Mouse (Mus musculus): Measurements from ENCODE around the gene Mertk. TPM values are rescaled to one million over a fixed set of nuclear protein-coding genes. Genes with fewer than 3 reads are reported as not detected.
"Not testable (repeated sequence)": the region's sequence is repeated elsewhere in the genome, so short reads cannot be mapped to it uniquely, and the experiment has no call there.

Gene Mertk
- total RNA-seq (2021) = 10 to 100 TPM; 23.2 to 26.4 TPM
- long read RNA-seq, experiment 1, full-length matches to known transcripts = 15 of 35 reads
- long read RNA-seq, experiment 1, partial matches to known transcripts = 8 of 35 reads
- long read RNA-seq, experiment 1, other reads (novel, unspliced or antisense) = 12 of 35 reads
- long read RNA-seq, experiment 2, full-length matches to known transcripts = 7 of 21 reads
- long read RNA-seq, experiment 2, partial matches to known transcripts = 7 of 21 reads
- long read RNA-seq, experiment 2, other reads (novel, unspliced or antisense) = 7 of 21 reads

GRCm38 (mm10) chr2:128698693-128699181 lies at the start of gene Mertk:
Gene Mertk, plus strand, starts transcription at chr2:128698956.
- peak; percentile 34 to 58 for DNase-seq (ENCODE audit: low spot score in 2 of 2)

DNA sequence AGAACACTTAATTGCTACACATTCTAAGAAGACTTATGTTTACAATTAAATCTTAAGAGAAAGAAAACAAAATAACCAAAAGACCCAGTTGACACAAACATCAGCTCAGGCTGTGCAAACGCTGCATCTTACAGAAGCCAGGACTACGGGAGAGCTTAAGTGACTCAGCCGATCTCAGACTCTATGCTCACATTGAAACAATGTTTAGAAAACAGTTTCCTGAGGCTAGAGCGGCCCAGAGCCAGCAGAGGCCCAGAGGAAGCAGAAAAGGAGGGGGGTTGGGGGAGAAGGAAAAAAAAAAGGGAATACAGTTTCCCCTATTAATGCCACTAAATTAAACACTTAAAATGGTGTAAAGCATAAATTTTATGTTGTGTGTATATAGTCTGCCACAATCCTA lies 18.1 kb upstream of the Mertk start:
- no peak for DNase-seq (ENCODE audit: low spot score in 2 of 2)

GRCm38 (mm10) chr2:128686921-128687557 lies 11.7 kb upstream of the Mertk start, which contains the start of gene Anapc1:
Gene Anapc1, minus strand, starts transcription at chr2:128687391.
- DNase-seq (ENCODE audit: low spot score in 2 of 2) = peak; percentile 91 to 92

- no peak for DNase-seq (ENCODE audit: low spot score in 2 of 2)
Measured at GRCm38 (mm10) chr2:128687558-128688120, 11.1 kb upstream of the Mertk start.

- DNase-seq (ENCODE audit: low spot score in 2 of 2) = no peak
Measured at GRCm38 (mm10) chr2:128692336-128692735, 6.4 kb upstream of the Mertk start.

- no peak for DNase-seq (ENCODE audit: low spot score in 2 of 2)
Measured at GRCm38 (mm10) chr2:128692771-128693170, 6.0 kb upstream of the Mertk start.

DNA sequence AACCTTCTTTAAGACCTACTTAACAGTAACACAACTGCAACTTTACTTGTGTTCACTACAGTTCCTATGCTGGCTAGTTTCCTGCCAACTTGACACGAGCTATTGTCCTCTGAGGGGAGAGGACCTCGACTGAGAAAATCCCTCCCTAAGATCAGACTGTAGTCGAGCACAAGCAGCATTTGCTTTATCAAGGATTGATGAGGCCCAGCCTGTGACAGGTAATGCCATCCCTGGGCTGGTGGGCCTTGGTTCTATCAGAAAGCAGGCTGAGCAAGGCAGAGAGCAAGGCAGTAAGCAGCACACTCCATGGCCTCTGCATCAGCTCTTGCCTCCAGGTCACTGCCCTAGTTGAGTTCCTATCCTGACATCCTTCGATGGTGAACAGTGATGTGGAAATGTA lies 5.5 kb upstream of the Mertk start:
- no peak for DNase-seq (ENCODE audit: low spot score in 2 of 2)

DNA sequence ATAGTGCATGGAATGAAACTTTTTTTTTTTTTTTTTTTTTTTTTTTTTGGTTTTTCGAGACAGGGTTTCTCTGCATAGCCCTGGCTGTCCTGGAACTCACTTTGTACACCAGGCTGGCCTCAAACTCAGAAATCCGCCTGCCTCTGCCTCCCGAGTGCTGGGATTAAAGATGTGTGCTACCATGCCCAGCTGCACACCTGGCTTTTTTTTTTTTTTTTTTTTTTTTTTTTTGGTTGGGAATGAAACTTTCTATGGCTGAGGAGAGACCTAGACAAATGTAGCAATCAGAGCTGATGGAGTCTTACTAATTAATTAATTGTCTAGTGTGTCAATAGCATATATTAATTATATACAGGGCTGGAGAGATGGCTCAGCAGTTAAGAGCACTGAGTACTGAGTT lies 4.9 kb upstream of the Mertk start:
- not testable (repeated sequence) for DNase-seq (ENCODE audit: low spot score in 2 of 2)

DNA sequence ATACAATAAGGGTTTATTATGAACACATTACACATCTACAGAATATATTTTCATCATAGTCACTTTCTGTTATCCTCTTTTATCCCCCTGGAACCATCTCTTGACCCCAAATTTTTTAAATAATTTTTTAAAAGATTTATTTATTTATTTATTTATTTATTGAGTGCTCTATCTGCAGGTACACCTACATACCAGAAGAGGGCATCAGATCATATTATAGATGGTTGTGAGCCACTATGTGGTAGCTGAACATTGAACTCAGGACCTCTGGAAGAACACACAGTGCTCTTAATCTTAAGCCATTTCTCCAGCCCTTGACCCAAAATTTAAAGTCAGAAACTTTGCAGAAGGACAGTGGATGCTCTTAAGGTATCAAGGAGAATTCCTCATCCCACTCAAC lies 4.2 kb upstream of the Mertk start:
- no peak for DNase-seq (ENCODE audit: low spot score in 2 of 2)

DNA sequence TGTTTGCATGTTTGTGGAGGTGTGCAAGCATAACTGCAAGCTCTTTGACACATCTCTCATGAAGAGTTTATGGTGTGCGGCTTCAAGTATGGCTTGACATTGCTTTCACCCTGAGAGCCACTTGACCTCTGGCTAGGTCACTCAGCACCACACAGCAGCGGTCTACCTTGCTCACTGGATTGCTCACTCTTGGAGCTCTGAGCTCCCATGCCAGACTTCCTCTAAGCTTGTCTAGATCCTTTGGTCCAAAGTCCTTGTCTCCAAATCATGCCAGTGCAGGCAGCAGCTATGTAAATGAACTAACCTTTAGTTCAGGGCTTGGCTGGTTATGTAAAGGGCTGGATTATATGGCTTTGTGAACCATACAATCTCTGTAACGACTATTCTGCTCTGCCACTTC lies 2.3 kb upstream of the Mertk start:
- DNase-seq (ENCODE audit: low spot score in 2 of 2) = no peak

GRCm38 (mm10) chr2:128697047-128697446 lies 1.7 kb upstream of the Mertk start:
- no peak for DNase-seq (ENCODE audit: low spot score in 2 of 2)

DNA sequence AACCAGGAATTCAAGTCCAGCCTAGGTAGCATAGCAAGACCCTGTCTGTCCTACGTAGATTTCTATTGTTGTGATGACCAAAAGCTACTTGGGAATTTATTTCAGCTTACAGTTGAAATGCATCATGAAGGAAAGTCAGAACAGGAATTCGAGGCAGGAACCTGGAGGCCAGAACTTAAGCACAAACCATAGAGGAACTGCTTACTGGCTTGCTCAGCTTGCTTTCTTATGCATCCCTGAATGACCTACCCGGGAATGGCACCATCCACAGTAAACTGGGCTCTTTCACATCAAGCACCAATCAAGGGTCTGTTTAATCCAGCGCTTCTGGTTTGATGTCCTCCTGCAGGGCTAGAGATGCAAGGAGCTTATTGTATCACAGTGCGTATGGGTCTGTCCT lies 1.2 kb upstream of the Mertk start:
- no peak for DNase-seq (ENCODE audit: low spot score in 2 of 2)

DNA sequence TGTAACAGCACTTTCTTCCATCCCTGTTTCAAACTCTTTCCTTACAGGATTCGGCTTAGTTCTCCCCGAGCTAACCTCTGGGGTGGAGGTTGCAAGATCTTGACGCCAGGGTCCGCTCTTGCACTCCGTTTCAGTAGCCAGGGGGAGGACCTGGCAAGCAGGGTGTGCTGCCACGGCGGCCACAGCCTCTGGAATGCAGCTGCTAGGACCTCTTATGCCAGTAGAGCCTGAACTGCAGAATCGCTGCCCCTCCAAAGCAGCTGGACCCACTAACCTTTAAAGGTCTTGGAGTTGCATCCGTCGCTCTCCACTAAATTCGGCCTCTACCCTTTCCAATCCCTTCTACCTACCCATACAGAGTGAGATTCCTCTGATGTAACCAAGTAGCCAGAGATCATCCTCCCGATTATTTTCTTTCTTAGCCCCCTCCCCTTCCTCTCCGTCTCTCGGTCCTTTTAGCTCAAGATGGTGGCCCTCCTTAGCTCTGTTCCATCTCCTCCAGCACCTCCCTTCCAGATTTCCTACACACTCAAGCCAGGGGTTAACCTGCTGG lies 540 bp upstream of the Mertk start:
- peak; percentile 64 to 69 for DNase-seq (ENCODE audit: low spot score in 2 of 2)

DNA sequence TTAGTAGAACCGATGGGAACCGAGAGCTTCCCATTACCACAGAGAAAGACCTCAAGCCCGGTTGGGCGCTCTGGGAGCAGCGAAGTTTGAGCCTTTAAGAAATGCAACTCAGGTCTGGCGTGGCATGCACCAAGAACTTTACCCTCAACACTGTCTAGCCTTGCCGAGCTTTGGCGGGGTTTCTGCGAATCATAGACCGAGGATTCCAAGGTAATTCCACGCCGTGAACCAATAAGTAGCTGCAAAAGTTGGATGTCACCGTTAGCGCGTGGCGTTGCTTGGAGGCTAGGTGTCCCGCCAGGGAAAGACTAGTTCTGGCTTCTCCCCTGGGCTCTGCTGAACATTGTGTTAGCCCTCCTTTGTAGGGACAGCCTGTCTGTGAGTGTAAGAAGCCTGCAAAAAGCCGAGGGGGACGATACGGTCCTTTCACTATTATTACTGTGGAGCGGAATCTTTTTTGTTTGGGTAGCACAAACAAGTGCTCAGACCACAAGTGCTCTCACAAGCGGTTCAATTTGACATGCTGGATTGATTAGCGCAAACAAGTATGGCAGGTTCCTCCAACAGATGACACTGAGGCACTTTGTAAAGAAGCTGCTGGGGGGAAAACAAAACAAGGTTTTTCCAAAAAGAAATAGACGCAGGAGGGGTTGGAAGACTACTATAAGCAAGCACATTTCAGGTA lies 587 bp downstream of the Mertk start:
- DNase-seq (ENCODE audit: low spot score in 2 of 2) = no peak

- no peak for DNase-seq (ENCODE audit: low spot score in 2 of 2)
Measured at GRCm38 (mm10) chr2:128704474-128704873, 5.7 kb downstream of the Mertk start.

GRCm38 (mm10) chr2:128709264-128709663 lies 10.5 kb downstream of the Mertk start:
- DNase-seq (ENCODE audit: low spot score in 2 of 2) = no peak

DNA sequence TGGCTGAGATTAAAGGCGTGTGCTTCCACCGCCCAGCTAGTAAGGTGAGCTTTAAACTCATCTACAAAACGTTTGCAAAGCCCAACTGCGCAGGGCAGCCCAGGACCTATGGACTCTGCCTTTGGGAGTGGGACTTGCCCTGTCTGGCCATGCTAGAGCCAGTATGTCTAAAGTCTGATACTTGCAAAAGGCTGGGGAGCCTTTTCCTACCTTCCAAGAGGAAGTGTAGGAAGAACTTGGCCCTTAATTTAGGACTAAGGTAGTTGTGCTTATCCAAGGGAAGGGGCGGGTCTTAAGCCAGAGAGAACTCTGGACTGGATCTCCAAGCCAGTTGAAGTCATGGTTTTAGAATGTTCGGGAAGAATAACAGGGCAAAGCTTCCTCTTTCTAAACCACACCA lies 11.9 kb downstream of the Mertk start:
- no peak for DNase-seq (ENCODE audit: low spot score in 2 of 2)

- DNase-seq (ENCODE audit: low spot score in 2 of 2) = no peak
Measured at GRCm38 (mm10) chr2:128712940-128713339, 14.2 kb downstream of the Mertk start.

- DNase-seq (ENCODE audit: low spot score in 2 of 2) = no peak
Measured at GRCm38 (mm10) chr2:128713548-128714003, 14.8 kb downstream of the Mertk start.

DNA sequence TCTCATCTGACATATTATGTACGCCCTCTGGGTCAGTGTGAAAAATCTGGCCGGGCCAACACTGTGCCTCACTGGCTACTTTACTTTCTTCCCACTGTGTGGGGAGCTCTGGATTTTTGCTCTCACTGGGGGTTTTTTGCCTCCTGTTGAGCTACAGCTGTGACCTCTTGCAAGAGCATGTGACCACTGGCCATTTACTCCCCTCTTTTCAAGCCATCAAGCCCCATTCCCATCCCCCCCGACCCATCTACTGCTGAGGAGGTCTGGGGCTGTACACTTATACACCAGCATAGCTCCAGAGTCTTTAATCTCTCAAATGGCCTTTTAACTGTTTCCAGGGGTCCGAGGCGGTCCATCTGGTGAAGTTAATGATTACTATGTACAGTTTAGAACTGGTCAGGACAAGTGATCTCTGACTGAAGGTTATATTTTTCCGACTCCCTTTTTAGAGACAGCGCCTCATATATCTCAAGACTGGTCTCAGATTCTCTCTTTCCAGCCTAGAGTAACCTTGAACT lies 16.0 kb downstream of the Mertk start:
- no peak for DNase-seq (ENCODE audit: low spot score in 2 of 2)

GRCm38 (mm10) chr2:128715979-128716378 lies 17.2 kb downstream of the Mertk start:
- no peak for DNase-seq (ENCODE audit: low spot score in 2 of 2)

Measured in left cerebral cortex, adult 18-20 months (tissue).